Mouse (Mus musculus) C2C12 (cell line): ENCODE measurements around the gene Baz1a. TPM values are rescaled to one million over a fixed set of nuclear protein-coding genes. Genes with fewer than 3 reads are reported as not detected.

Experiments used
- H3K27me3 ChIP-seq: one replicate; pipeline ENCODE4 v1.6.1; 2011; ENCODE audit not compliant: control insufficient read depth, insufficient read depth, insufficient read length
- H3K36me3 ChIP-seq: one replicate; pipeline ENCODE4 v1.6.1; 2011; ENCODE audit not compliant: control insufficient read depth, insufficient read depth
- H3K4me3 ChIP-seq: one replicate; pipeline ENCODE4 v1.5.1; 2011; ENCODE audit warnings: mild to moderate bottlenecking, control low read depth; ENCODE audit not compliant: poor library complexity, insufficient read depth, severe bottlenecking
- H3K79me2 ChIP-seq: one replicate; pipeline ENCODE4 v1.6.1; 2011; ENCODE audit not compliant: control insufficient read depth, insufficient read depth
- H3K79me3 ChIP-seq: one replicate; pipeline ENCODE4 v1.6.1; 2011; ENCODE audit warnings: low read depth, control low read depth
- H3ac ChIP-seq: one replicate; pipeline ENCODE3; 2011; ENCODE audit warnings: low read depth; ENCODE audit not compliant: control insufficient read depth, insufficient read length
- CEBPB ChIP-seq: IDR thresholded peaks from one replicate; pipeline ENCODE4 v1.6.1; 2011; ENCODE audit warnings: low read depth, mild to moderate bottlenecking, control low read depth, moderate library complexity
- CTCF ChIP-seq: IDR thresholded peaks from one replicate; pipeline ENCODE4 v1.5.1; 2011; ENCODE audit not compliant: control insufficient read depth, insufficient read depth, insufficient read length
- FOSL1 ChIP-seq: IDR thresholded peaks from one replicate; pipeline ENCODE4 v1.8.0; 2011; ENCODE audit warnings: mild to moderate bottlenecking, low read length; ENCODE audit not compliant: poor library complexity, insufficient read depth, severe bottlenecking
- MAX ChIP-seq: IDR thresholded peaks from one replicate; pipeline ENCODE4 v1.6.1; 2011; ENCODE audit warnings: mild to moderate bottlenecking, control low read depth
- MYOD1 ChIP-seq: IDR thresholded peaks from one replicate; pipeline ENCODE4 v1.6.1; 2011; ENCODE audit warnings: low read depth; ENCODE audit not compliant: control insufficient read depth, insufficient read length
- MYOG ChIP-seq: IDR thresholded peaks from one replicate; pipeline ENCODE4 v1.6.1; 2011; ENCODE audit not compliant: control insufficient read depth, insufficient read length; ENCODE audit errors: extremely low read depth
- USF1 ChIP-seq: IDR thresholded peaks from one replicate; pipeline ENCODE4 v1.6.1; 2011; ENCODE audit warnings: low read depth, mild to moderate bottlenecking, control low read depth, moderate library complexity
- polyA plus RNA-seq: library from polyadenylated mRNA; unstranded; fragments of >200 nt; fragmentation: generic; extraction: Trizol; gene quantifications from one replicate; pipeline ENCODE4 v1.2.1, GENCODE M21; 2012; ENCODE audit warnings: missing spikeins

Gene Baz1a
- polyA plus RNA-seq, 1 experiment, result 11.3 TPM

DNA sequence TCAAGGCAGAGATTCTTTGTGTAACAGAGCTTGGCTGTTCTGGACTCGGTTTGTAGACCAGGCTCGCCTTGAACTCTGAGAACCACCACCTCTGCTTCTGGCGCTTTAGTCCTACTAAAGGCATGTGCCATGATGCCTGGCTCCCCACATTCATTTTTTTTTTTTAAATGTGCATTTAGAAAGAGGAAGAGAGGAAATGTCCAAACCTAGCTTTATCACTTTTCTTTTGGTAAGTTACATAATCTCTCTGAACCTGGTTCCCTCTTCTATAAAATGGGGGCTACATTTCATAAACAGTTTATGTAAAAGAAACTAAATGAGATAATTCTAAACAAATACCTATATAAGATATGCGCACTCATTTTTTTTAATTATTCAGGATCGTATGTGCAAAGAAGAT, 33.2 kb downstream of the Baz1a start:
- Histone ChIP-seq H3K36me3 (peaks cover 59% of the 10 kb centered on the region), H3K27me3 (no peaks in the 10 kb centered on the region), H3K79me3 (peaks cover 81% of the 10 kb centered on the region), H3K79me2 (peaks cover 100% of the 10 kb centered on the region), H3K4me3 (no peak overlapping the region), H3ac (no peak overlapping the region)
- no peak for TF ChIP-seq MYOG
- no peak for TF ChIP-seq MAX
- TF ChIP-seq CEBPB, result no peak
- TF ChIP-seq CTCF, result no peak
- no peak for TF ChIP-seq FOSL1
- no peak for TF ChIP-seq USF1

DNA sequence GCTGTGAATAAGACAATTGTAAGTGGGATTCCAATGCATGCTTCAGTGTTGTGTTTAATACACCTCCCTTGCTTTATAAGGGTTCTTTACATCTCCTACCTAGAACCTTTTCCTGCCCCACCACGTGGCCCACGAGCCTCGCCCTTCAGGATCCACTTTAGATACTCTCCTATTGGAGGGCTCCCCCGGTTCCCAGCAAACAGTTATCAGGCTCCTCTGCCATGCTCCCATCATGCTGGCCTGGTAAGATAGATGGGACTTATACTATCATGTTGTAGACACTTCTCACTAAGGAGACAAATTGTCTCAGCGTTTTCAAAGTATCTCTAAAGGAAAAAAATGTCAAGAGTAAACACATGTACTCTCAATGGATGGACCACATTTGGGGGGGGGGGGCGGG, 33.6 kb downstream of the Baz1a start:
- Histone ChIP-seq H3K27me3 (no peaks in the 10 kb centered on the region), H3K4me3 (no peak overlapping the region), H3ac (no peak overlapping the region), H3K36me3 (peaks cover 61% of the 10 kb centered on the region), H3K79me3 (peaks cover 82% of the 10 kb centered on the region), H3K79me2 (peaks cover 100% of the 10 kb centered on the region)
- TF ChIP-seq CTCF, result no peak
- TF ChIP-seq MAX, result no peak
- TF ChIP-seq MYOD1, result no peak
- no peak for TF ChIP-seq CEBPB
- no peak for TF ChIP-seq FOSL1
- no peak for TF ChIP-seq MYOG
- TF ChIP-seq USF1, result no peak

DNA sequence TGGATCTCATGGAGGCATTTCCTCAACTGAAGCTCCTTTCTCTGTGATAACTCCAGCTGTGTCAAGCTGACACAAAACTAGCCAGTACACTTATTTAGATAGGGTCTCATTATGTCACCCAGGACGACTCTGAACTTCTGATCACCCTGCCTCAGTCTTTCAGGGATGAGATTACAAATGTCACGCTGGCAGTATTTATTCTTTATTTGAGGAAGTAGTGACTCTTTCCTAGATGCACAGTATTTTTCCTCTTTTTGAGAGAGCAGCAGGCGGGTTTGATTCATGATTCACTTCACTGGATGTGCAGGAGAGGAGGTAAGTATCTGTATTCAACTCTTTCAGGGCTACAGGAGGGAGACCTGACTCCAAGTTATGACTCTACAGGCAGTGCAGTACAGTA, 45.1 kb downstream of the Baz1a start:
- H3ac ChIP-seq, result no peak overlapping the region
- peaks cover 61% of the 10 kb centered on the region for H3K36me3 ChIP-seq
- H3K4me3 ChIP-seq, result no peak overlapping the region
- H3K79me2 ChIP-seq, result peaks cover 82% of the 10 kb centered on the region
- H3K79me3 ChIP-seq, result peaks cover 35% of the 10 kb centered on the region
- H3K27me3 ChIP-seq, result no peaks in the 10 kb centered on the region
- TF ChIP-seq MYOG (no peak), FOSL1 (no peak), USF1 (no peak), MYOD1 (no peak), CEBPB (no peak), MAX (no peak), CTCF (no peak)

DNA sequence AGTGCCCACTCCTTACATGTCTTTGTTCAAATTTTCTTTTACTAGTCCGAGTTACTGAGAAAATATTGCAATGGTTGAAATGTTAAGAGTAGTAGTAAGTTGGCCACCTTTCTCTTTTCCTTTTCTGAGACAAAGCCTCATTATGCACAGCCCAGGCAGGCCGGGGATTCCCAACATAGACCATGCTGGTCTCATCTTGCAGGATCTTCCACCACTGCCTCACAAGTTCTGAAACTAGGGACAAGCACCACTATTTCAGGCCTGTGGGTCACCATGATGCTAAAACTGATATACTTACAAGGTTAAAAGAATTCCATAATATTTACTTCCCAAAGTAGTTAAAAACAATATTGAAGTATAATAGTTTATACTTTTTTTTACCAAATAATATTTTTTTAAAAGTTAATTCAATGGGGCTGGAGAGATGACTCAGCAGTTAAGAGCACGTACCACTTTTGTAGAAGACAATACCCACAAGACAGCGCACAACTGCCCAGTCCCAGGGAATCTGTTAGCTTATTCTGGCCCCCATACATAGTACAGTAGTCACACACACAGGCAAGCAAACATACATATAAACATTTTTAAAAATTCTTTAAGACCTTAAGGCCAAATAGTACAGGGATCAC, 48.5 kb downstream of the Baz1a start:
- TF ChIP-seq MAX (no peak), CTCF (no peak), MYOG (no peak), MYOD1 (no peak), USF1 (no peak), FOSL1 (no peak), CEBPB (no peak)
- Histone ChIP-seq H3K27me3 (no peaks in the 10 kb centered on the region), H3K36me3 (peaks cover 52% of the 10 kb centered on the region), H3K4me3 (no peak overlapping the region), H3ac (no peak overlapping the region), H3K79me3 (peaks cover 56% of the 10 kb centered on the region), H3K79me2 (peaks cover 94% of the 10 kb centered on the region)

DNA sequence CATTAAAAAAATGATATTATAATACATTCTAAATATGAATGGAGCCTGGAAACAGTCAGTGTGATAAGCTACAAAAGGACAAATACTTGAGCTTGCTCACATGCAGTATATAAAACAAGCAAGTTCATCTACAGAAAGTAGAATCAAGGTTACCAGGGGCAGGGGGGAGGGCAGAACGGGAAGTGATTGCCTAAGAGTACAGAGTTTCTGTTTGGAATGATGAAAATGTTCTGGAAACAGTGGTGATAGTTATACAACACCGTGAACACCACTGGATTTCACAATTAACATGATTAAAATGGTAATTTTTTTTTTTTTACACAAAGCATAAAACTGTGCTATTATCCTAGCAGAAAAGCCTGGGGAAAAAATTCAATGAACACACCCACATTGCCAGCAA, 54.6 kb downstream of the Baz1a start:
- H3K79me3 ChIP-seq, result peaks cover 62% of the 10 kb centered on the region
- TF ChIP-seq USF1 (no peak), MYOD1 (no peak), CTCF (no peak), MYOG (no peak), FOSL1 (no peak), CEBPB (no peak), MAX (no peak)
- H3K27me3 ChIP-seq, result no peaks in the 10 kb centered on the region
- no peak overlapping the region for H3K4me3 ChIP-seq
- peaks cover 99% of the 10 kb centered on the region for H3K79me2 ChIP-seq
- H3ac ChIP-seq, result no peak overlapping the region
- peaks cover 26% of the 10 kb centered on the region for H3K36me3 ChIP-seq
